Mouse (Mus musculus): ENCODE results near the gene Yipf2. TPM values are rescaled to one million over a fixed set of nuclear protein-coding genes. Genes with fewer than 3 reads are reported as not detected.
A peak's percentile ranks its signal among the peaks of the same experiment; 100 is the strongest.

Yipf2 gene
- polyA plus RNA-seq, 1 experiment: 27.8 TPM

DNA sequence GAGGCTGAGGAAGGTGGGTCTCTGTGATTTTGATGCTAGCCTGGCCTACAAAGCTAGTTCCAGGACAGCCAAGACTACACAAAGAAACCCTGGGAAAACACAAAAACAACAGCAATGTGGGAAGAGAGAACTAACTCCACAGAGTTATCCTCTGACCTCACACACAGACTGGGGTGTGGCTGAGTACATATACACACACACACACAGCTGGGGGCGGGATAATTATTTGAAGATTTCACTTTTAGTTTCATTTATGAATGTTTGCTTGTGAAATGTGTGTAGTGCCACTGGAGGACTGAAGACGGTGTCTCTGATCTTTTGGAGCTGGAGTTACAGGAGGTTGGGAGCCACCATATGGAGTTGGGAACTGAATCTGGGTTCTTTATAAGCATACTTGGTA, 8.4 kb upstream of the Yipf2 start:
- DNase-seq (ENCODE audit: extremely low spot score in 1 of 2, low spot score in 1 of 2): no peak

DNA sequence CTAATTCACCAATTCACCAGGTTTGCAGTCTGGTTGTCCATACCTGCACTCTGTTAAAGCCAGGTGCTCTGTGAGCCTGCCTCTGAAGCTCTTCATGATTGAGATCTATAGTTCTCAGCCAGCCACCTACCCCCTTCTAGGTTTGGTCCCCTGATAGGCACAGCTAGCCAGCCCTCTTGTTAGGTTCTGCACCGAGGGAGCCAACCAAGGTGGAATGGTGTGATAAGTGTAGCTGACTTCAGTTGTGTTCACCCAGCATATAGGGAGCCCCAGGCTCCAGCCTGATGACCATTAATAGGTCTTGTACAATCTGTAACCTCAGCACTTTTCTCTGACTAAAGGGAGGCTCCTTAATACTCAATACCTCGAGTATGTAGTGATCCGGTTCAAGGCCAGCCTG, 7.6 kb upstream of the Yipf2 start:
- DNase-seq (ENCODE audit: extremely low spot score in 1 of 2, low spot score in 1 of 2): no peak

DNA sequence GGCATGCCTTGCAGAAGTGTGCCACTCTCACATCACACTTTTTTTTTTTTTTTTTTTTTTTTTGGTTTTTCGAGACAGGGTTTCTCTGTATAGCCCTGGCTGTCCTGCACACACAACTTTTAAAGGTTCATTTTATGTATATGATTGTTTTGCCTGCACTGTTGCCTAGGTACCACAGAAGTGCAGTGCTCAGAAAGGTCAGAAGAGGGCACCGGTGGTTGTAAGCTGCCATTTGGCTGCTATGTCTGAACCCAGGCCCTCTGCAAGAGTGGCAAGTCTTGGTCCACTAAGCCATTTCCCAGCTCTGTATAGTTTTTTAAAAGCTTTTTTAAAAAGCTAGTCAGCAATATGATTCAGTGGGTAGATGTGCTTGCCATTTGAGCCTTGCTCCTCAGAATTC, 5.6 kb upstream of the Yipf2 start:
- DNase-seq (ENCODE audit: extremely low spot score in 1 of 2, low spot score in 1 of 2): no peak

DNA sequence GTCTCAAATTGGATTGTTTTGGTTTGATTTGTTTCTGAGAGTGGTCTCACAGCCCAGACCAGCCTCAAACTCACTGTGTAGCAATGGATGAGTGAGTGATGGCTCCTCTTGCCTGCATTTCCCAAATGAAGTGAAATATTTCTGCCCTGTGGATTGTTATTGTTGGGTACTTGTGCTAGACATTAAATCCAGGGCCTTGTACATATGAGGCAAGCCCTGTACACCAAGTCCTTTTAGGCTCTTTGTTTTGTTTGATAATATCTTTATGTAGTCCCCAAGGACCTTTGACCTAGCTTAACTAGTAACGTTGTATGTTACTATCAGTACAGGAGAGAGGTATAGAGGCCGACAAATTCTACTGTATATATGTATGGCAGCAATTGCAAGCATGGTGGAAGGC, 2.2 kb upstream of the Yipf2 start:
- DNase-seq (ENCODE audit: extremely low spot score in 1 of 2, low spot score in 1 of 2): no peak

DNA sequence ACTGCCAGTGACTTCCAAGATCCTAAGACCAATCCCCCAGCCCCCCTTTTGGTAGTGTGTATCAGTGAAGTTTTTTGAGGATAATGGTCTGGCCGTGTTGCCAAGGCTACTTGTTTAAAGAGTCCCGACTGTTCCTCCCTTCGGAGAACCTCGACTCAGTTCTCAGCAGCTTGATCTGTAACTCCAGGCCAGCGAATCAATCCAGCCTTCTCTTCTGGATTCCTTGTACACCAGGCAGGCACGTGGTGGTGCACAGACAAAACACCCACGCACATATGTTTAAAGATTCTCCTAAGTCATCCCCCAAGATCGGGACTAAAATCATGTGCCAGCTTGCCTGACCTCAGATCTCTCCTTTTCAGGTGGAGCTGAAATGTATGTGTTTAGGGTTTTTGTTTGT, 1.7 kb upstream of the Yipf2 start:
- peak in 1 of 2 experiments; percentile 51 for DNase-seq (ENCODE audit: extremely low spot score in 1 of 2, low spot score in 1 of 2)

DNA sequence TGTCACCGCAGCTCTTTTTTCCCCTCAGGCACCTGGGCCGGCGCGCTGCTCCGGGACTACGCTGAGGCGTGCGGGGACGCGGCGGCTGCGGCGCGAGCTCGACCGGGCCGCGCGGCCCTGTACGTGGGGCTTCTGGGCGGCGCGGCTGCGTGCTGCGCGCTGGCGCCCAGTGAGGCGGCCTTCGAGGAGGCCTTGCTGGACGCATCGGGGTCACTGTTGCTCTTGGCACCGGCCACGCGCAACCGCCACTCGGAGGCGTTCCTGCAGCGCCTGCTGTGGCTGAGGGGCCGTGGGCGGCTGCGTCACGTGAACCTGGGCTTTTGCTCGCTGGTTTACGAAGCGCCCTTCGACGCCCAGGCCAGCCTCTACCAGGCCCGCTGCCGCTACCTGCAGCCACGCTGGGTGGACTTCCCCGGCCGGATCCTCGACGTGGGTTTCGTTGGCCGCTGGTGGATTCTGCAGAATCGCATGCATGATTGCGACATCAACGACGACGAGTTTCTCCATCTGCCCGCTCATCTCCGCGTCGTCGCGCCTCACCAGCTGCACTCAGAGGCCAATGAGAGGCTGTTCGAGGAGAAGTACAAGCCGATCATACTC, 594 bp upstream of the Yipf2 start:
- DNase-seq (ENCODE audit: extremely low spot score in 1 of 2, low spot score in 1 of 2): peak in 1 of 2 experiments; percentile 68

DNA sequence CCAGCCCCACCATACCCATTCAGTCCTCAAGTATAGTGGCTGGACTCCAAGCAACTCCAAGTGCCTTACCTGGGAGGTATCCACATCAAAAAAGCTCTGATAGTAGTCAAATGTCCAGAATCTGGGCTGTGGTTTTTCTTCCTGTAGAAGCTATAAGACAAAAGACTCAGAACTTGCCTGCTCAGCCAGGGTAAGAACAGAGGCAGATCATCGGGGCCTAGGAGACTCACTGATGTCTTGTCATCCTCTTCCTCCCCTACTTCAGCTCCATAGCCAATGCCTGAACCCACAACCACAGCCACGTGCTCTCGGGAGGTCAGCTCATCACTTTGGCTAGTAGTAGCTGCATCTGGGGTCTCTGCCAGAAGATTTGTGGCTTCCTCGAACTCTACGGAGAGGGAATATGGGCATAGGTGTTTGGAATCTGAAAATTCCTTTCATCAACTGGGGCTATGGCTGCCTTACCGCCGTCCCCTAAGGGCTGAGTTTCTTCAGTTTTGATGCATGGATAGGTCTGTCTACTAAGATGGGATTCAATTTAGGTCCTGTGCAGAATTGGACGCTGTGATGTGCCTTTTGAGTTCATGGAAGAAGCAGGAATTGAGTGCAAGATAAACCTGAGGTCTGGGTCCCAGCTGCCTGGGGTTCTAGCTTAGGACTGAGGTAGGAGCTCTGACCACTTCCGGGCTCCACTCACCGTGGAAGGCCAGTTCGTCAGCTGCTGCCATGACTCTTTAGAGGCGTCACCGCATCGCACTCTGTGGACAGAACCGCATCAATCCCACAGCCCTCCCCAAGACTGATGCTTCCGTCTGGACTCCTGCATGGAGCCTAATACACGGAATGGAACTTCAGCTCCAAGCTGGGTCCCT, 561 bp downstream of the Yipf2 start:
- DNase-seq (ENCODE audit: extremely low spot score in 1 of 2, low spot score in 1 of 2): no peak

DNA sequence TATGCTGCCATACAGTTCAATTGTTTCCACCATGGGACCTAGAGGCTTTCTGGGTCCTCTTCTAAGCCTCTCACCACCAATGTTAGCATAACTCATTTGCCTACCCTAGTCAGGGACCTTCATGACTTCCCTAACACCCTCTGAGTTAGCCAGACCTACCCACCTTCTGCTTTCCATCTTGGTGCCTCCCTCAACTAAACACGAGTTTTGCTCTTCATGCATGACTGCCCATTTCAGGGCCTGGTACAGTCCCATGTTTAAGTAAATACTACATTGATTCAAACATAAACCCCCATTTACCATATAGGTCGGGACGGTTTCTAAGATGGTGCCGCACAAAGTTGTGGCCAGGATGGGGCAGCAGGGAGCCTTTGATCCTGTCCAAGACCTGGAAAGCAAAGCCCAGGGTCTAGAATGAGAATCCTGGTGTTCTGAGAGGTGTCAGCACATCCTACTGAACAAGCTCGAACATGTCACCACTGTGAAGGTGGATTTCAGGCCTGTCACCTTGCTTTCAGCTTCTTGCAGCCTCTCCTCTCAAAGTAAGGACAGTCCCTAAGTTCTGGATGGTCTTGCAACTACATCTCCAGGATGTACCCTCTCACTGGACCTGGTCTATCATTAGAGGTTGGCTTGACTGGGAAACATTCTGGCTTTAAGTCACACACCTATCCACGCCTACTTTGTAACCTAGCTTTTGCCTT, 1.3 kb downstream of the Yipf2 start:
- DNase-seq (ENCODE audit: extremely low spot score in 1 of 2, low spot score in 1 of 2): no peak

DNA sequence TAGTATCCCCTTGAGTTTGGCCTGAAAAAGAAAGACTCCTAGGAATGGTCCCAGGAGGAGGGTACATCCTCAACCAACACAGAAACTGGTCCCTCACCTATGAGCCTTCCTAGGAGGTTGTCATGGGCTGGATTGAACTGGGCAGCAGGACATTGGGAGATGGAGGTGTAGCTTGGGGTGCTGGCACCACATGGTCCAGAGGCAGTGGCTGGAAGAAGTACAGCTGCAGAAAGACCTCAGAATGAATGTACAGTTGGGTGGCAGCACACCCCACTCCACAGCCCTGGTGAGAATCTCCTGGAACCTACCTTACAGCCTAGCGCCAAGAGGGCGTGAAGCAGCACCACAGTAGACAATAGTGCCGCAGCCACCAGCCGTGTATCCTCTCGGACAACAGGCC, 3.1 kb downstream of the Yipf2 start:
- no peak for DNase-seq (ENCODE audit: extremely low spot score in 1 of 2, low spot score in 1 of 2)

DNA sequence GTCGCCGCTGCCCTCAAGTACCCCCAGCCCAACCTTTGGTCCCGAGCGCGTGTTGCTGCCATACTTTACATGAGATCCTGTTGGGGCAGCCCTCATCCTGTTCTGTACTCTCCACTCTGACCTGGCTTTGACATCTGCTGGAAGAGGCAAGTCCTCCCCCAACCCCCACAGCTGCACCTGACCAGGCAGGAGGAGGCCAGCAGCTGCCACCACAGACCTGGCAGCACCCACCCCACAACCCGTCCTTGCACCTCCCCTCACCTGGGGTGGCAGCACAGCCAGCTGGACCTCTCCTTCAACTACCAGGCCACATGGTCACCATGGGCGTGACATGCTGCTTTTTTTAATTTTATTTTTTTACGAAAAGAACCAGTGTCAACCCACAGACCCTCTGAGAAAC, 4.3 kb downstream of the Yipf2 start:
- no peak for DNase-seq (ENCODE audit: extremely low spot score in 1 of 2, low spot score in 1 of 2)

DNA sequence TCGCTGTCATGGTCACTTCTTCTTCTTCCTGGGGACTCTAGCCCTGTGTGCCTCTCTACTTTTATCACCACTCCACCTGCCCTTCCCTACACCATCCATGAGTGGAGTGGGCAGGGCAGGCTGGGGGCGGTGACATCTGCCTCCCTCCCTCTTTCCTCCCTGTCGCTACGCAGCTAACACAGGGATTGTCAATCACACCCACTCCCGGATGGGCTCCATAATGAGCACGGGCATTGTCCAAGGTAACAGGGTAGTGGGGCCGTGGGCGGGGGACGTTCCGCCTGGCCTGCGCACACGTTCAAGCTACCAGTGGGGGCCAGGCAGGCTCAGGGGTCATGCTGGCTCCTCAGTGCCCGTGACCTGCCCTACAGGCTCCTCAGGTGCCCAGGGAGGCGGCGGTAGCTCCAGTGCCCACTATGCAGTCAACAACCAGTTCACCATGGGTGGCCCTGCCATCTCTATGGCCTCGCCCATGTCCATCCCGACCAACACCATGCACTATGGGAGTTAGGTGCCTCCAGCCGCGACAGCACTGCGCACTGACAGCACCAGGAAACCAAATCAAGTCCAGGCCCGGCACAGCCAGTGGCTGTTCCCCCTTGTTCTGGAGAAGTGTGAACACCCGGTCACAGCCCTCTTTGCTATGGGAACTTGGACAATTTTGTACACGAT, 4.8 kb downstream of the Yipf2 start:
- DNase-seq (ENCODE audit: extremely low spot score in 1 of 2, low spot score in 1 of 2): no peak

DNA sequence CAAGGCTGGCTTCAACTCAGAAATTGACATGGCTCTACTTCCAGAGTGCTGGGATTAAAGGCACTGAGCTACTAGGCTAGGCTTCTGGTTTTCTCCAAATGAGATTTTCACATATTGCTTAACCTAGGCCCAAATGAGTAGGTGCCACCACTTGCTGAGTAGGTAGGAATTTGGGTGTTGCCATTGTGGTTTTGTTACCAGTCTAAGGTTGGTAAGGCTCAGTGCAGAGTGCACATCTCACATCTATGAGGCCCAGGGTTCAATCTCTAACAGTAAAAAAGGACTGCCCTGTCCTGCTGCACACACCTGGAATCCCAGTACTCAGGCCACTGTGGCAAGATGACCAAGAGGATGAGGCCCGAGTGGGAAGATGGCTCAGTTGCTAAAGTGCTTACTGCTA, 7.2 kb downstream of the Yipf2 start:
- no peak for DNase-seq (ENCODE audit: extremely low spot score in 1 of 2, low spot score in 1 of 2)

DNA sequence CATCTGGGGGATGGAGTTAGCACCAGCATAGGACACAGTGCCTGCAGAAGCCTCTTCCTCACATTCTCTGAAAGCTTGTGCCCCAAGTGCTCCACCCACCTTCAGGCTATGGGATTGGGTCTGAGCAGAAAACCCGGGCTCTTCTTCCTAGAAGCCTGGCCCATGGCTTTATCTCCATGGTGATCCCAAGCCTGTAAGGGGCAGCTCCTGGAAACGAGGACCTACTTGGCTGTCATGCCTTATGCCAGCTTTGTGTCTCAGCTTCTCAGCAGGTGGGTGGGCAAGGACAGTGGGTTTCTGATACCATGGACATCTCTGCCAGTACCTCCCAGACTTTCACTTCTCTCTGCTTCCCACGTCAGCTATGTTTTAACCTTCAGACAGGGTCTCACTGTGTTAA, 14.4 kb downstream of the Yipf2 start:
- no peak for DNase-seq (ENCODE audit: extremely low spot score in 1 of 2, low spot score in 1 of 2)

DNA sequence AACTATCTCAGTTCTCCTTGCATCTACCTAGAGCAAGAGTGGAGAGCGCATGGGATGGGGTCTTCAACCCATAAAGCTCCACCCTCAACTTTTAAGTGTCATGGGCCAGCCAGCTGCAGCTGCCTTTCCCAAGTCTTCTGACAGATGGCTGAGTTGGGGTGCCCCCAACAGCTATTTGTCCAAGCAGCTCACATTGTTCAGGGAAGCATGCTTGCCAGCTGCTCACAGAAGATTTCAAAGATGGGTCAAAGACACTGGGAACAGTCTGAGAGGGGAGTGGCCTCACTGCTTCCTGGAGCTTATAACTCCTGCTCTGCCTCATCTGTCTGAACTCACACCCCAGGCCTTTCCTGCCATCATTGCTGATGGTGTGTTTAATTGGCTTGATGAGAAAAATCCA, 16.3 kb downstream of the Yipf2 start:
- DNase-seq (ENCODE audit: extremely low spot score in 1 of 2, low spot score in 1 of 2): no peak

DNA sequence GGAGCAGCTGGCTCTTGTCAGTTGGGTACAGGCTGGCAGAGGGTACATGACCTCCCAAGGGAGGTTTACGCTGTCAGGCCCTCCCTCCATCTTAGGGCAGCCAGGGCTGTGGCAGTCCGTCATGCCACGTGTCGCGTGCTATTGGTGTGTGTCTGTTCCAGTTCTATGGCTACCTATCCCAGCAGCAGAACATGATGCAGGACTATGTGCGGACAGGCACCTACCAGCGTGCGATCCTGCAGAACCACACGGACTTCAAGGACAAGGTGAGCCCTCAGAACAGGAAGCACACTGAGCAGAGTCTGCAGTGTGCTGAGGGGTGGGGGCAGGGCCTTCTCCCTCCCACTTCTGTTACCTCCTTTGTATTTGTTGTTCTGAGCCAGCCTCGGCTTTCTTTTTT, 17.4 kb downstream of the Yipf2 start:
- DNase-seq (ENCODE audit: extremely low spot score in 1 of 2, low spot score in 1 of 2): no peak

DNA sequence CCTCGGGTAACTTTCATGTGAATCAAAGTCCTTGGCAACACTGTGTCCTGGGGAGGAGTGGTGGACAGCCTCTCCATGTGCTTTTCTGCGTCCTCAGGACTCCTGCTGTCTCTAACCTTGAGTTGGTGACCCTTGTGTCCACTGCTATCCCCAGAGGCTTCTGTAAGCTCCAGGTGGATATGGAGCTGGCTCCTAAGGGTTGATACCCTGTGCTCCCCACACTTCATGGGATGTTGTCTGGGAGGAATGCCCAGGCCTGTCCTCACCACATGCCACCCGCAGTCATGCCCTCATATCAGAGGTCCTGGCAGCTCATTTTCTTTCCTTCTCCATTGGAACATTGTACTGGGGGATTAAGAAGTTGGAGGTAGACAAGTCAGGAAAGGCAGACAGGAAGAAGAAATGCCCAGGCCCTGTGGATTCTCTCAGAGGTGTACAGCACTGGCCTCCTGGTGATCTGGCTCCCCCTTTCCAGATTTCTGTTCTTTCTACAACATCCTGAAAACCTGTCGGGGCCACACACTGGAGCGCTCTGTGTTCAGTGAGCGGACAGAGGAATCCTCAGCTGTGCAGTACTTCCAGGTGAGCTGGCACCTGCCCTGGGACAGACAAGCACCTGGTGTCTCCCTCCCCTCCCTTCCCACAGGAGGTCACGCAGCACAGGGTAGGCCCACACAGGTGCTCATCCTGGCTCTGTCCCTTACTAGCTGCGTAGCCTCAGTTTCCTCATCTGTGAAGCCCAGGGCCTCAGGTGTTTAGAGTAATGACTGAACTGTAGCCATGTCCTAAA, 18.4 kb downstream of the Yipf2 start:
- DNase-seq (ENCODE audit: extremely low spot score in 1 of 2, low spot score in 1 of 2): no peak

DNA sequence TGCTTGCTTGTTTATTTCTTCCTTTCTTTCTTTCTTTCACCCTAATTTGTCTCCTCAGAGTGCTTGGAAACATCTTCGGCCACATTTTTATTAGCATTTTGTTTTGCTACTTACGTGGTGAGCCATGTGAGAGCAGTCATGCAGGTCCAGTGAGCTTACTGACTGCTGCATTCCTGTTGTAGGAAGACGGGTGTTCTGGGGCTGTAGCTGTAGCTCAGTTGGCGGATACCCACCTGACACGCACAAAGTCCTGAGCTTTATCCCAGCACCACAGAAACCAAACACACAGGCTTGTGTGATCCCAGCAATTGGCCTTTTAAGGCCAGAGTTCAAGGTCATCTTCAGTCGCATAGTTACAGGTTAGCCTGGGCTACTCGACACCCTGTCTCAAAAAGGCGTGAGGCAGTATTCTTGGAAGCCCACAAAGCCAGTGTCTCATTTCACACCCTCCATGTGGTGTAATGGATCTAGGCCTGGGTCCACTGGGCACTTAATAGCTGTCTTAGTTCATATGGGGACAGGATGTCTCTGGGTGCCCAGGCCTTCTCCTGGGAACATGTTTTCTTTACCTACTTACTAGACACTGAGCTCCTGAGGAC, 23.9 kb downstream of the Yipf2 start:
- no peak for DNase-seq (ENCODE audit: extremely low spot score in 1 of 2, low spot score in 1 of 2)

DNA sequence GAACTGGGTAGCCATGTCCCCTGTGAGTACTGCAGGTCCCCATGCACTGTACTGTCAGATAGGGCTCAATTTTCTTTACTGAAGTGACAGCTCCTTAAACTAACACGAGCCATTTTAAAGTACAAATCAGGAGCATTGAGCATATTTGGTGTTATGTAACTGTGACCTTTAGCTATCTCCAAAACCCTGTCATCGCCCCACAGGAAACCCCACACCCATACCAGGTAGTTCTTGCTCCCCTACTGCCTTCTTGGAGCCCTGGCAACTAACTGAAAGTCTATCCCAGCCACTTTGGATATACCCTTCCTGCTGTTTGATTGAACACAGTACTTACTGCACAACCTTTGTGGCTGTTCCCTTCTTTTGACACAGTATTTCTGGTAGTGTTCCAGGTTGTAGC, 25.6 kb downstream of the Yipf2 start:
- no peak for DNase-seq (ENCODE audit: extremely low spot score in 1 of 2, low spot score in 1 of 2)

DNA sequence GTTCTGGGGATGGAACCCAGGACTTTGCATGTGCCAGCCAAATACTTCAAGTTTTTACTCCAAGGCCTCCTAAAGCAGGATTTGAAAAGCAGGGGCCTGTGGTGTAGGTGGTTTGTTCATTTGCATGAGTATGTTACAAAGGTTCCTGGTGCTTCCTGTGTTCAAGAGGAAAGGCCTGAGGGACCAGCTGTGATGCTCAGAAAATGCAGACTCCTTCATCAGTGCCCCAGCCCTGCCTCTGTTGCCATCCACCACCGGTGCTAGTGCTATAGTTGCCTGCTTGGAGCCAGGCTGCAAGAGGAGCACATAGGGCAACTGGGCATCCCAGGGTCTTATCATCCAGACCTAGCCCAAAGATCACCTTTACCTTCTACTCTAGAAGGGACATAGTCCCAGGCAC, 26.1 kb downstream of the Yipf2 start:
- no peak for DNase-seq (ENCODE audit: extremely low spot score in 1 of 2, low spot score in 1 of 2)

DNA sequence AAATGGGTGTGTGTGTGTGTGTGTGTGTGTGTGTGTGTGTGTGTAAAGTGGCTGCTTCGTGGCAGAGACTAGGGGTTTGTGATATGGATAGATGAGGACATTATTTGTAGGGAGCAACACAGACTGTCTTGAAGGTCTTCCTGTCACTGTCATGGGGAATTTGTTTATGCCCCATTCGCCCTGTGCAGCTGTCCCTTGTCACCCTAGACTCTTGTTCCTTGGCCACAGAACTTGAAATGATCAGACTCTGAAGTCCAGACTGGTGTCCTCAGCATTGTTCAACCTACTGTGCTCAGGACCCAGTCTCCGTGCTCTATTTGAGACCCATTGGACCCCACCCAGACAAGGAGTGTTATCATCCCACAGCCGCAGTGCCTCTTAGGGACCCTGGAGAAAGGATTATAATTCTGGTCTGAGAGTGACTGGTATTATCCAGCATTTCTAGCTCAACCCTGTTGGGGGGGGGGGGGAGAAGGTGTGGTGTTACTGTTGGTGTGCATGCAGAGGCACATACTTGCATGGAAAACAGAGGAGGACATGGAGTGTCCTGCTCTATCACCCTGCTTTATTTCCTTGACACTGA, 27.5 kb downstream of the Yipf2 start:
- DNase-seq (ENCODE audit: extremely low spot score in 1 of 2, low spot score in 1 of 2): no peak
